Mouse (Mus musculus): Measurements from ENCODE around the gene Spop. TPM values are rescaled to one million over a fixed set of nuclear protein-coding genes. Genes with fewer than 3 reads are reported as not detected.

Spop gene
- total RNA-seq (2014; fragmentation: Nextera tagmentation) = 51.5 and 55.3 TPM in 2 replicates
- total RNA-seq (2017) = 37.5 and 45.5 TPM in 2 replicates

GRCm38 (mm10) chr11:95413641-95414535 is at the start of gene Spop:
TSS of gene Spop (plus strand) at chr11:95414080.
- peak; percentile 85 for ATAC-seq (replicated peaks; ENCODE audit: low FRiP score, low TSS enrichment, poor library complexity, severe bottlenecking)

- no peak for ATAC-seq (replicated peaks; ENCODE audit: low FRiP score, low TSS enrichment, poor library complexity, severe bottlenecking)
Measured at GRCm38 (mm10) chr11:95364388-95364787, 49.5 kb upstream of the Spop start.

- ATAC-seq (replicated peaks; ENCODE audit: low FRiP score, low TSS enrichment, poor library complexity, severe bottlenecking) = no peak
Measured at GRCm38 (mm10) chr11:95365596-95365995, 48.3 kb upstream of the Spop start.

GRCm38 (mm10) chr11:95366280-95366897 is 47.5 kb upstream of the Spop start:
- ATAC-seq (replicated peaks; ENCODE audit: low FRiP score, low TSS enrichment, poor library complexity, severe bottlenecking) = no peak

- ATAC-seq (replicated peaks; ENCODE audit: low FRiP score, low TSS enrichment, poor library complexity, severe bottlenecking) = no peak
Measured at GRCm38 (mm10) chr11:95367011-95367735, 46.7 kb upstream of the Spop start.

- ATAC-seq (replicated peaks; ENCODE audit: low FRiP score, low TSS enrichment, poor library complexity, severe bottlenecking) = no peak
Measured at GRCm38 (mm10) chr11:95368231-95368823, 45.6 kb upstream of the Spop start.

GRCm38 (mm10) chr11:95368871-95369270 is 45.0 kb upstream of the Spop start:
- ATAC-seq (replicated peaks; ENCODE audit: low FRiP score, low TSS enrichment, poor library complexity, severe bottlenecking) = no peak

- ATAC-seq (replicated peaks; ENCODE audit: low FRiP score, low TSS enrichment, poor library complexity, severe bottlenecking) = no peak
Measured at GRCm38 (mm10) chr11:95369964-95370890, 43.7 kb upstream of the Spop start.

GRCm38 (mm10) chr11:95371182-95371581 is 42.7 kb upstream of the Spop start:
- ATAC-seq (replicated peaks; ENCODE audit: low FRiP score, low TSS enrichment, poor library complexity, severe bottlenecking) = no peak

- no peak for ATAC-seq (replicated peaks; ENCODE audit: low FRiP score, low TSS enrichment, poor library complexity, severe bottlenecking)
Measured at GRCm38 (mm10) chr11:95378926-95379325, 35.0 kb upstream of the Spop start.

- ATAC-seq (replicated peaks; ENCODE audit: low FRiP score, low TSS enrichment, poor library complexity, severe bottlenecking) = no peak
Measured at GRCm38 (mm10) chr11:95379552-95379951, 34.3 kb upstream of the Spop start.

- no peak for ATAC-seq (replicated peaks; ENCODE audit: low FRiP score, low TSS enrichment, poor library complexity, severe bottlenecking)
Measured at GRCm38 (mm10) chr11:95380711-95381110, 33.2 kb upstream of the Spop start.

GRCm38 (mm10) chr11:95381146-95381545 is 32.7 kb upstream of the Spop start:
- no peak for ATAC-seq (replicated peaks; ENCODE audit: low FRiP score, low TSS enrichment, poor library complexity, severe bottlenecking)

GRCm38 (mm10) chr11:95383331-95383986 is 30.4 kb upstream of the Spop start:
- no peak for ATAC-seq (replicated peaks; ENCODE audit: low FRiP score, low TSS enrichment, poor library complexity, severe bottlenecking)

GRCm38 (mm10) chr11:95384004-95384318 is 29.9 kb upstream of the Spop start:
- no peak for ATAC-seq (replicated peaks; ENCODE audit: low FRiP score, low TSS enrichment, poor library complexity, severe bottlenecking)

GRCm38 (mm10) chr11:95384319-95384972 is 29.4 kb upstream of the Spop start, which contains the start of gene Slc35b1:
TSS of gene Slc35b1 (plus strand) at chr11:95384692.
- ATAC-seq (replicated peaks; ENCODE audit: low FRiP score, low TSS enrichment, poor library complexity, severe bottlenecking) = peak; percentile 89

GRCm38 (mm10) chr11:95384973-95385320 is 28.9 kb upstream of the Spop start:
- no peak; the same call in 1 of the 2 replicates for ATAC-seq (replicated peaks; ENCODE audit: low FRiP score, low TSS enrichment, poor library complexity, severe bottlenecking)

GRCm38 (mm10) chr11:95387354-95387753 is 26.5 kb upstream of the Spop start:
- ATAC-seq (replicated peaks; ENCODE audit: low FRiP score, low TSS enrichment, poor library complexity, severe bottlenecking) = no peak
